Mouse (Mus musculus) testis, postnatal 10 days (tissue): ENCODE results near the gene Gm9758.
"Not testable (repeated sequence)": the region's sequence is repeated elsewhere in the genome, so short reads cannot be mapped to it uniquely, and the experiment has no call there.

ENCODE experiments used
- DNase-seq: peaks from one replicate; pipeline ENCODE4 v3.0.0; 2021; ENCODE audit warnings: low spot score

Gene Gm9758

DNA sequence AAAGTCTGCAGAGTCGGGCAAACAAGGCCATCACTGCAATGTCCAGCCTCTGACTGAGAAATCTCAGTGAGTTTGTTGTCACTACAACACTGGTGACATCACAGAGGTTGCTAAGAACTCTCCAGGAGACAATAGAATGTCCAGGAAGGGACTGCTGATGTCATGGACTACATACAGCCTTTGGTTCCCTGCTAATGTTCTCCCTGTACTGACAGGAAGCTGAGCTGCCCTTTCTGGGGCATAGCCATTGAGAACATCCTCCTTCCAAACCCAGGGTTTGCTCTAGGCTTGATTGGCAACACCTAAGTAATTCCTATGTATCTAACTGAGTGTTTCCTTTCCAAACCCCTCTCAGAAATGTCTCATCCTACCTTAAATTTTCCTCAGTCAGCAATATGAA, at the start of gene Gm9758:
TSS of gene Gm9758 (minus strand) at position 101 of the 400 bp plus-strand sequence.
- not testable (repeated sequence) for DNase-seq

DNA sequence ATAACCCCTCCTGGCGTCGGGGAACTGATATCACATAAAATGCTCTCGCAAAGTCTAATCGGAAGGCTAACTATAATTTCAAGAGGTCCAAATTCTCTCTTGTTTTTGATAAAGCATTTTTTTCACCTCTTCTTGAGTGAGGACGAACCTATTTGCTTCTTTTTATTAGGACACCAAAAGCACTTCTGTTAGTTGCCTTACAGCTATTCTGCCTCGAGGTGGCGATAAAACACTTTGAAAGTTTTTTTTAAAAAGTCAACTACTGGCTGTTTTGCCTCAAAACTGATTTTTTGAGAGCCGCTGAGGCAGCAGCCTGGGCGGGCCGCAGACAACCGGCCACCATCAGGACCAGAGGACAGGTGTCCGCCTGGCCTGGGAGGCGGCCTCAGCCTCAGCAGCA, 49.1 kb upstream of the Gm9758 start:
- not testable (repeated sequence) for DNase-seq

- DNase-seq = not testable (repeated sequence)
Measured at GRCm38 (mm10) chr5:14961502-14961901, 46.8 kb upstream of the Gm9758 start.

DNA sequence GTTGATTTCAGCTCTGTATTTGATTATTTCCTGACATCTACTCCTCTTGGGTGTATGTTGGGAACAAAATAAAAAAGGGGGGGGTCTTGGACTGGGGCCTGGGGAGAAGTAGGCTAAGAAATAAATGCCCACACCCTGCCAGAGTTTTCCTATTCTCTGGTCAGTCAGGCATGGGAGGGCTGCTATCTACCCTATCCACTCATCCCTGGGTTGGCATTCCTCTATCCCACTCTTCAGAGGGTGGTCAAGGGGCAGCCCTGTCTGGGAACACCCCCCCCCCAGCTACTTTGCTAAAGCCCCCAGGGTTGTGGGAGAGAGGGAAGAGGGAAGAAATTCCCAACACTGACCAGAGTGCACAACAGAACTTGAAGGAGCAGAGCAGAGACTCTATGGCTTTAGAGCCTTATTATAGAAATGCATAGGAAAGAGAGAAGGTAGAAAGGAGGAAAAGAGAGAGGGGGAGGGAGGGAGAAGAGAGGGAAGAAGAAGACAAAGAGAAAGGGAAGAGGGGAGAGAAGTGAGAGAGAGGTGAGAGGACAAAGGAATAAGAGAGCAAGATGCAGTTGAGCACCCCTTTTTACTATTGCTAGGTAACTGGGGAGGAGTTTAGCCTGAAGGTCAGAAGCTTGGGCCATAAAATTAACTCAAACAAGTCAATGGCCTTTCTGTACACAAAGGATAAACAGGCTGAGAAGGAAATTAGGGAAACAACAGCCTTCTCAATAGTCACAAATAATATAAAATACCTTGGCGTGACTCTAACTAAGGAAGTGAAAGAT, 41.4 kb upstream of the Gm9758 start:
- not testable (repeated sequence) for DNase-seq

GRCm38 (mm10) chr5:14953587-14953986, 38.9 kb upstream of the Gm9758 start:
- DNase-seq = not testable (repeated sequence)

DNA sequence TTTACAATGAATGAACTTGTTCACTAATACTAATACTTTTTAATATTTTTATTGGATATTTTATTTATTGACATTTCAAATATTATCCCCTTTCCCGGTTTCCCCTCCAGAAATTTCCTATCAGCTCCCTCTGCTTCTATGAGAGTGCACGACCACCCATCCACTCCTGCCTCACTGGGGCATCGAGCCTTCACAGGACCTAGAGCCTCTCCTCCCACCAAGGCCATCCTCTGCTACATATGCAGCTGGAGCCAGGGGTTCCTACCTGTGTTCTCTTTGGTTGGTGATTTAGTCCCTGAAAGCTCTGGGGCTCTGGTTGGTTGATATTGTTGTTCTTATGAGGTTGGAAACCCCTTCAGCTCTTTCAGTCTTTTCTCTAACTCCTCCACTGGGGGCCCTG, 38.0 kb upstream of the Gm9758 start:
- not testable (repeated sequence) for DNase-seq

DNA sequence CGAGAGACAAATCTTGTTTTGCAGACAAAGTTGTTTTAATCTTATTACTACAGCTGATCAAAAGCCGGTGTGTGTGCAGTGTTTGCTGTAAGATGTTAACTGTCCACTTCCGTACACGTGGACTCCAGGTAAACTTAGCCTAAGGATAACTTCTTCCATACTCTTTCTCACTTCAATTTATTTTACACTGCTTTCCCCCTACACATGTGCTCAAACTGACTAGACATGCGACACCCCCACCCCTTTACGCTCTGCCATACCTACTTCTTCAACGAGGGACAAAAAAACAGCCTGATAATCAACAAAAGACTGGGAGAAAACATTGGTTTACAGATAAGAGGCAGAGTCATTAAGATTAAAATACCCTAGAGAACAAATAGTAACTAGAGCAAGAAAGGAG, 37.1 kb upstream of the Gm9758 start:
- DNase-seq = not testable (repeated sequence)

GRCm38 (mm10) chr5:14947482-14948198, 32.9 kb upstream of the Gm9758 start:
- DNase-seq = not testable (repeated sequence)

DNA sequence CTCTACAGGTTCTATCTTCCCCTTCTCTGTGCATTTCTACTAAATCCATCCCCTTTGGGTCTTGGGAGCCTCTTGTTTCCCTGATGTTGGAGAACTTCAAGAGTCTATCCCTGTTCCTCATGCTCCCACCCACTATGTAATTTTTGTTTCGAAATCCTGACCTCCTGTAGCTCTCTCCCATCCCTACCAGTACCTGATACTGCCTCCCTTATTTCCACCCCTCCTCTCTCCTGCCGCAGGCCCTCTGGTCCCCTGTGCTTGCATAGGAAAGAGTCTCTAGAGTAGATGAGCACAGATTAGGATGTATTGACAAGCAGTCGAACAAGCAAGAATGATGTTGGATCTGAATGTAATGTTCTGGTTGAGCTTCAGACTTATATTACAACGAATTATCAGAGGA, 30.8 kb upstream of the Gm9758 start:
- not testable (repeated sequence) for DNase-seq

GRCm38 (mm10) chr5:14941043-14941442, 26.3 kb upstream of the Gm9758 start:
- not testable (repeated sequence) for DNase-seq

- not testable (repeated sequence) for DNase-seq
Measured at GRCm38 (mm10) chr5:14938329-14938728, 23.6 kb upstream of the Gm9758 start, which contains the start of gene Speer4e. Gene Speer4e, minus strand, starts transcription at chr5:14938429.

GRCm38 (mm10) chr5:14933721-14934120, 19.0 kb upstream of the Gm9758 start:
- DNase-seq = not testable (repeated sequence)

DNA sequence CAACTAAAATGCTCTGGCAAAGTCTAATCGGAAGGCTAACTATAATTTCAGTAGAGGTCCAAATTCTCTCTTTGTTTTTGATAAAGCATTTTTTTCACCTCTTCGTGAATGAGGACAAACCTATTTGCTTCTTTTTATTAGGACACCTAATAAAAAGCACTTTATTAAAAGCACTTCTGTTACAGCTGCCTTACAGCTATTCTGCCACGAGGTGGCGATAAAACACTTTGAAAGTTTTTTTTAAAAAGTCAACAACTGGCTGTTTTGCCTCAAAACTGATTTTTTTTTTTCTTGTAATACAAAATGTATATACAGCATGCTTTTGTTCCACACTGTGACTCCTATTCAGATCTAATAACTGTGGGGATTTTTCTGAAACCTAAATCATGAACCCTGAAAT, 12.3 kb upstream of the Gm9758 start:
- not testable (repeated sequence) for DNase-seq

GRCm38 (mm10) chr5:14914361-14914760, 338 bp downstream of the Gm9758 start:
- not testable (repeated sequence) for DNase-seq

- DNase-seq = not testable (repeated sequence)
Measured at GRCm38 (mm10) chr5:14903539-14903938, 11.2 kb downstream of the Gm9758 start.

- DNase-seq = no peak
Measured at GRCm38 (mm10) chr5:14892242-14892641, 22.5 kb downstream of the Gm9758 start.

GRCm38 (mm10) chr5:14885291-14885690, 29.4 kb downstream of the Gm9758 start:
- DNase-seq = not testable (repeated sequence)
